Mouse (Mus musculus) embryonic facial prominence, embryonic 14.5 days (tissue): ENCODE results near the gene Cpox. TPM values are rescaled to one million over a fixed set of nuclear protein-coding genes. Genes with fewer than 3 reads are reported as not detected.

Experiments used
- ATAC-seq: fragments of 200-750 bp; cut with Nextera tagmentation; 2 replicates; pipeline ENCODE4 v1.8.0; 2017; ENCODE audit warnings: low read depth, moderate number of reproducible peaks, moderate TSS enrichment
- DNase-seq: peaks from one replicate; pipeline ENCODE4 v3.0.0-alpha.2; 2015; ENCODE audit warnings: low spot score
- H3K27ac ChIP-seq: fragments of 300-500 bp; sonication (generic); replicated peaks from 2 replicates; pipeline ENCODE4 v1.5.1; 2014; ENCODE audit warnings: low read depth, mild to moderate bottlenecking, low read length, moderate library complexity
- H3K27me3 ChIP-seq: fragments of 300-500 bp; sonication (generic); replicated peaks from 2 replicates; pipeline ENCODE4 v1.6.1; 2014; ENCODE audit warnings: low read length; ENCODE audit not compliant: control insufficient read depth, insufficient read depth
- H3K36me3 ChIP-seq: fragments of 300-500 bp; sonication (generic); 2 replicates; pipeline ENCODE4 v1.6.1; 2014; ENCODE audit warnings: low read length, mixed read lengths; ENCODE audit not compliant: control insufficient read depth, insufficient read depth
- H3K4me1 ChIP-seq: fragments of 300-500 bp; sonication (generic); 2 replicates; pipeline ENCODE4 v1.6.1; 2014; ENCODE audit warnings: antibody characterized with exemption, low read length; ENCODE audit not compliant: control insufficient read depth, insufficient read depth
- H3K4me2 ChIP-seq: fragments of 300-500 bp; sonication (generic); 2 replicates; pipeline ENCODE4 v1.6.1; 2014; ENCODE audit warnings: low read depth, mild to moderate bottlenecking, low read length, moderate library complexity, mixed read lengths
- H3K4me3 ChIP-seq: fragments of 300-500 bp; sonication (generic); 2 replicates; pipeline ENCODE4 v1.5.1; 2014; ENCODE audit warnings: low read depth, mild to moderate bottlenecking, low read length
- H3K9ac ChIP-seq: fragments of 300-500 bp; sonication (generic); 2 replicates; pipeline ENCODE4 v1.6.1; 2014; ENCODE audit warnings: low read depth, mild to moderate bottlenecking, low read length, moderate library complexity, mixed read lengths
- H3K9me3 ChIP-seq: fragments of 300-500 bp; sonication (generic); 2 replicates; pipeline ENCODE4 v1.6.1; 2016; ENCODE audit warnings: low read length; ENCODE audit not compliant: control insufficient read depth
- WGBS: fragments of 180-500 bp; shearing (Covaris S2); extraction: QIAGEN DNeasy Blood & Tissue Kit; methylation state at CpG from one replicate; pipeline ENCODE4 v1.1.7; 2014; 5-methylcytosine and 5-hydroxymethylcytosine counted together
- polyA plus RNA-seq: library from polyadenylated mRNA; unstranded; fragments of >200 nt; fragmentation: Nextera tagmentation; extraction: Ambion mirVana; gene quantifications from 2 replicates; pipeline ENCODE4 v1.2.1, GENCODE M21; 2014

Cpox gene
- polyA plus RNA-seq, 1 experiment from 2014 or later, result 18.0 TPM

DNA sequence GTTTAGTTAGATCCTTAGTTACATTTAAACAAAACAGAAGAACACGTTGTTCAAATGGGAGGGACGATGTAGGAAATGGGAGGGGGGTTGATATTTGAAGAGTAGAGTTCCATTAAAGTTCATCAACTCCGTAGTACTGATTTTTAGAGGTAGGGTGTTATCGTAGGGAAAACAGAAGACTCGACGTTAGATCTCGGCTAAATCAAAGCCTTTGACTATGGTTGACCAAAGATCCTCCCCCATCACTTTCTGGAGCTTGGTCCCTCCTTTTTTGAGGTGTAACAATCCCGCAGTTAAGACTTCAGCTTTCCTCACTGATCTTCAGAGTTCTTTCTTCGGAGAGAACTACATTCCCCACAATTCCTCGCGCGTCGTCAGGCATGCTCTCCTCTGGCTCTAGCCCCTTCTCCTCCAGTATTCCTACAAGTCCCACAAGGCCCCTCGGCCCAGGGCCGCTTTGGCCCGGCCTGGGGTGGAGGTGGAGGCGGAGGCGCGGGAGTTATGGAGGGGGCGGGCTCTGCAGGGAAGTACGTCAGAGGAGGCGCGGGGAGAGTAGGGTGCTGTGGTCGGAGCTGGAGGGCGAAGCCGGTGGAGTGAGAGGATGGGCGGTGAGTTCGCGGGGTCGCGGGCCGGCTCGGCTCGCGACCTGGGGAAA, 57.5 kb downstream of the Cpox start, which contains the start of gene Cldnd1:
Cldnd1 (plus strand) TSS at position 434 of the 655 bp plus-strand sequence.
- peak within 1 kb of the TSS; percentile 86 for H3K27ac ChIP-seq
- H3K9ac ChIP-seq, result peak within 1 kb of the TSS; percentile 86
- H3K4me3 ChIP-seq, result peak within 1 kb of the TSS; percentile 76
- H3K36me3 ChIP-seq, result peaks cover 30% of the 10 kb centered on the region
- H3K9me3 ChIP-seq, result no peaks in the 10 kb centered on the region
- WGBS, result 2% methylated on average over 24 of the region's 35 CpGs
- H3K4me2 ChIP-seq, result peak within 1 kb of the TSS; percentile 56
- H3K27me3 ChIP-seq, result no peaks in the 10 kb centered on the region
- peak; percentile 99 for DNase-seq
- ATAC-seq, result peak; percentile 100
- peaks cover 6% of the 10 kb centered on the region for H3K4me1 ChIP-seq

DNA sequence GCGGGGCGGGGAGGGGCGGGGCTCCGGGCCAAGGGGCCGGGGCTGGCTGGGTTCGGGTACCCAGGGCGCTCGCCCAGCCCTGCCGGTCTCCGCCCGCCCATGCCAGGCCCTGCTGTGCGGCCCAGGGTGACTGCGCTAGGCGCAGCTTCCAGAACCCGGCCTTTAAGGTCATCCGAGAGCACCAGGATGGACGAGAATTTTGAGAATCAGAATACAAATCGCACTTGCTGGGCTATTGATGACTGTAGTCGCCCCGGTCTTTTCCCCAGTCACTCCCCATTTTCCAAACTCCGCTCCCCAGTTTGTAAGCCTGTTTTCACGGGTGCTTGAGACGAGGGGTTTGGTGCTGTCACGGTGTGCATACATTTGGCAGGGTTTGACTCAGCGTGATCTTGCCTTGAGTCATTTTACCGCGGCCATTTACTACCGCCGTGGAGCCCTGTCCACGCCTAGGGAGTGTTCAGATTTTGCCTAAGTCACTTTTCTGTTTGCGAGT, 58.1 kb downstream of the Cpox start:
- Histone ChIP-seq H3K4me1 (peaks cover 6% of the 10 kb centered on the region), H3K9me3 (no peaks in the 10 kb centered on the region), H3K4me2 (peak overlapping the region; percentile 56), H3K27me3 (no peaks in the 10 kb centered on the region), H3K4me3 (peak overlapping the region; percentile 76), H3K27ac (peak overlapping the region; percentile 86), H3K36me3 (peaks cover 36% of the 10 kb centered on the region), H3K9ac (peak overlapping the region; percentile 86)
- ATAC-seq (peak; percentile 91), DNase-seq (peak; percentile 27)
- under 1% methylated on average over 17 of the region's 31 CpGs for WGBS

DNA sequence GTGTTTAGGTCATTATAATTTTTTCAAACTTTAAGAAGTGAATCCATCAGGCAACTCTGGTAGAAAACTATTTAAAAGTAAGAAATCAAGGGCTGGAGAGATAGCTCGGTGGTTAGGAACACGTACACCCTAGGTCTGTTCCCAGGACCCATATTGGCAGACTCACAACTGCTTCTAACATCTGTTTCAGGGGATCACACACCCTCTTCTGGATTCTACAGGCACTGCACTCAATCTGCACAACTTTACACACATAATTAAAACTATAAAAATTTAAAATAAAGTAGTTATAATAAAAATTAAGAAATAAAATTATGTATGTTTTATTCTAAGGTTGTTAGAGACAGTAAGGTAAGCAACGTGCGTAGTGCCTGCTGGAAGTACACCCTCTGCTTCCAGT, 68.1 kb downstream of the Cpox start:
- H3K27me3 ChIP-seq, result no peaks in the 10 kb centered on the region
- 80% methylated on average over 4 of the region's 4 CpGs for WGBS
- H3K27ac ChIP-seq, result no peak overlapping the region
- ATAC-seq (no peak), DNase-seq (no peak)
- H3K36me3 ChIP-seq, result peaks cover 13% of the 10 kb centered on the region
- H3K4me3 ChIP-seq, result no peak overlapping the region
- H3K9ac ChIP-seq, result no peak overlapping the region
- no peak overlapping the region for H3K4me2 ChIP-seq
- no peaks in the 10 kb centered on the region for H3K9me3 ChIP-seq
- no peaks in the 10 kb centered on the region for H3K4me1 ChIP-seq

DNA sequence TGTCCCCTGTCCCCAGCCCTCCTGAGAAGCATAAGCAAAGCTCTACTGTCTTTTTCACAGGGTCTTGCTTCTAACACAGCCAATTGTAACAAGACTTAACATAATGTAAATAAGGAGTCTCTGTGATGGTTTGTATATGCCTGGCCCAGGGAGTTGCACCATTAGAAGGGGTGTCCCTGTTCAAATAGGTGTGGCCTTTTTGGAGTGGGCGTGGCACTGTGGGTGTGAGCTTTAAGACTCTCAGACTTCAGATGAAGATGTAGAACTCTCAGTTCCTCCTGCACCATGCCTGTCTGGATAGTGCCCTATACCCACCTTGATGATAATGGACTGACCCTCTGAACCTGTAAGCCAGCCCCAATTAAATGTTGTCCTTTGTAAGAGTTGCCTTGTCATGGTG, 68.7 kb downstream of the Cpox start:
- no peak overlapping the region for H3K27ac ChIP-seq
- no peak overlapping the region for H3K4me3 ChIP-seq
- H3K27me3 ChIP-seq, result no peaks in the 10 kb centered on the region
- no peaks in the 10 kb centered on the region for H3K9me3 ChIP-seq
- 94% methylated on average over 1 of the region's 1 CpGs for WGBS
- ATAC-seq (no peak), DNase-seq (no peak)
- H3K9ac ChIP-seq, result no peak overlapping the region
- H3K4me1 ChIP-seq, result no peaks in the 10 kb centered on the region
- H3K36me3 ChIP-seq, result peaks cover 7% of the 10 kb centered on the region
- H3K4me2 ChIP-seq, result no peak overlapping the region

DNA sequence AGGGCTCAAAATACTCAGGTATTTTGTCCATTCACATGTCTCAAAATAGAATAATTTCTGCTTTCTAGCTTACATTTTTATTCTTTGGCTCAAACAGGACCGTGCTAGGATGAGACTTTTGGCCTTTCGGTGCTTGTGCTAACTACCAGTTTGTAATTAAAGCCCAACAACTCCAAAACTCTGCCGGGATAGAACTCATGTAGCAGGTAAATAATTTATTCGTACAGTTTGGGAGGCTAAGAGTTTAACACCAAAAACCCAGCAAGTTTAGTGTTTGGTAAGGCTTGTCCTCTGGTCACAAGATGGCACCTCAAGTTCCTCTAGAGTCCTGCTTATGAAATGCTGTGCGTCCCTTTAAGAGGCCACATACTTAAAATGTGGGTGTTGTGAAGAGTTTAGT, 70.7 kb downstream of the Cpox start:
- Histone ChIP-seq H3K27ac (no peak overlapping the region), H3K4me1 (no peaks in the 10 kb centered on the region), H3K4me3 (no peak overlapping the region), H3K27me3 (no peaks in the 10 kb centered on the region), H3K36me3 (no peaks in the 10 kb centered on the region), H3K9ac (no peak overlapping the region), H3K4me2 (no peak overlapping the region), H3K9me3 (no peaks in the 10 kb centered on the region)
- ATAC-seq, result no peak
- DNase-seq, result no peak
- WGBS, result 90% methylated on average over 5 of the region's 5 CpGs

DNA sequence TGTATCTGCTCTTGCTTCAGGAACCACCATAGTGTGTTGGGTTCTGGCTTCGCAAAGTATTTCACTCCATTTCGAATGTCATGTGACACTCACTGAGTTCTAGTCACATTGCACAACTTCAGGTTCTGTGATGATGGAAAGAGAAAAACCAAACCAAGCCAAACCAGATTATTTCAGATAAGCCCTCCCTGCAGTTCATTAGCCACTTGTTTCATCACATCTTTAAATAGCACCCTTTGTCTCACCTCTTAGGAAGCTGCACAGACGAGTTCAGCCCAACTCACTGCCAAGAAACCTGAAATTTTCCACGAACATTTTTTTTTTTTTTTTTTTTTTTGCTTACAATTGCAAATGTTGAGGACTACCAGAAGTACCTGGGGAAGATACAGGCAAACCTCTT, 76.6 kb downstream of the Cpox start:
- WGBS, result 58% methylated on average over 4 of the region's 4 CpGs

DNA sequence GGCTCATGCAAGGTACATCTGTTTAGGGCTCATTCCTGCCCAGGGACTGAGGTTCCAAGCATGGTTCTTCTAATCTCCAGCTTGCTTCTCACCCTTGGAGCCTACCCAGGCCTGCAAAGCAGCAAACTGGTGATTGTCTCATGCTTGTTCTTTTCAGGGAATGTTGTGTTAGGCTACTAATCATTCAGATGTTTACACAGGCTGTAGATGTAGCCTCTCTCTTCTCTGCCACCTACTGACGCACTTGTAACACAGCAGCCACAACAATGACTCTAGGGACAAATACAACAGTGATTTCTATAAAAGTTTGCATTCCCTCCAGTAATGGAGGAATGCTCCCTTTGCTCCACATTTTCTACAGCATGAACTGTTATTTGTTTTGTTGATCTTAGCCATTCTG, 81.2 kb downstream of the Cpox start:
- 16% methylated on average over 1 of the region's 1 CpGs for WGBS

More for the DNA sequence above, 76.6 kb downstream of the Cpox start:
- no peak for ATAC-seq
- Histone ChIP-seq H3K9me3 (no peaks in the 10 kb centered on the region), H3K4me2 (no peak overlapping the region), H3K36me3 (no peaks in the 10 kb centered on the region), H3K4me1 (no peaks in the 10 kb centered on the region), H3K4me3 (no peak overlapping the region), H3K27me3 (no peaks in the 10 kb centered on the region), H3K27ac (no peak overlapping the region), H3K9ac (no peak overlapping the region)
- DNase-seq, result no peak

DNA sequence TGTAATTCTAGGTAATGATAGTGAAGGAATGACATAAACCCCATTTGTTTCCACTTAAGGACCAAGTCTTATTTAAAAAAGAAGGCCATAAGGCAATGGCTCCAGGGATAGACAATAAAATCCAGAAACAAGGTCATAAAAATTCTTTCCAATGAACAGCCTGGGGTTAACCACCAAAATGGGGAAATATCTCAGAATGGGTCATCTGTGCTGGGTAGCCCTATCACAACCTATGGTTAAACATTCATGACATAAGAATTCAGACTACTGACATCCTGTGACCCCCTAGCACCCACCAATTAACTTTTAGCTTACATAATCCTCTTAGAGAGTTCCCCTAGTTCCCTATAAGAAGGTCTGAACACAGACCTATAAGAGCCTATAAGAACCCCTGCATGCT, 86.1 kb downstream of the Cpox start:
- ATAC-seq, result no peak
- H3K4me2 ChIP-seq, result no peak overlapping the region
- no peak for DNase-seq

More for the DNA sequence above, 81.2 kb downstream of the Cpox start:
- Histone ChIP-seq H3K4me3 (no peak overlapping the region), H3K4me1 (no peaks in the 10 kb centered on the region), H3K9ac (no peak overlapping the region), H3K36me3 (no peaks in the 10 kb centered on the region), H3K4me2 (no peak overlapping the region), H3K27ac (no peak overlapping the region), H3K9me3 (no peaks in the 10 kb centered on the region), H3K27me3 (no peaks in the 10 kb centered on the region)
- ATAC-seq (no peak), DNase-seq (peak; percentile 10)

DNA sequence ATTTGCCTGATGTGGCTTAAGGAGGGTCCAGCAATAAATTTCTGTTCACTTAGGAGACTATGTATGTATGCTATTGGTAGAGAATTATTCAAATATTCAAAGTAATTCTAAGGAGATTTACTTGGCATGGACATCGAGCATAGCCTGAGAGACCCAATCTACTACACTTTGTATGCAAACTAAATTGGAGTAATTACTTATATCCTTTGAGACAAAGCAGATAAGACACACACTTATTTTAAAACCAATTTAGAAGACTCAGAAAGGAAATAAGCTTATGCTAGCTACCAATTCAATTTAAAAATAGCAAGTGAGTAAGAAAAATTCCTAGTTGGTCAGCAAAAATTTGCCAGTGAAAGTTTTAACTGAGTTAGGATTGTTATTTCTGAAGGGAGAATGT, 93.0 kb downstream of the Cpox start, which contains the start of gene Olfr172:
Olfr172 (minus strand) TSS at position 101 of the 400 bp plus-strand sequence.
- ATAC-seq (no peak), DNase-seq (no peak)
- H3K27ac ChIP-seq, result no peak within 1 kb of the TSS
- no peak within 1 kb of the TSS for H3K4me2 ChIP-seq
- H3K4me3 ChIP-seq, result no peak within 1 kb of the TSS
- WGBS, result 78% methylated on average over 1 of the region's 1 CpGs
- no peaks in the 10 kb centered on the region for H3K36me3 ChIP-seq
- H3K4me1 ChIP-seq, result no peaks in the 10 kb centered on the region
- no peak within 1 kb of the TSS for H3K9ac ChIP-seq
- H3K27me3 ChIP-seq, result no peaks in the 10 kb centered on the region
- no peaks in the 10 kb centered on the region for H3K9me3 ChIP-seq

More for the DNA sequence above, 86.1 kb downstream of the Cpox start:
- Histone ChIP-seq H3K4me1 (no peaks in the 10 kb centered on the region), H3K9me3 (no peaks in the 10 kb centered on the region), H3K36me3 (no peaks in the 10 kb centered on the region), H3K27me3 (no peaks in the 10 kb centered on the region), H3K27ac (no peak overlapping the region), H3K9ac (no peak overlapping the region), H3K4me3 (no peak overlapping the region)
